Mouse (Mus musculus): Measurements from ENCODE around the gene Fam20a. TPM values are rescaled to one million over a fixed set of nuclear protein-coding genes. Genes with fewer than 3 reads are reported as not detected.

Gene Fam20a
- polyA plus RNA-seq, 1 experiment from 2014 or later: 2.3 TPM

DNA sequence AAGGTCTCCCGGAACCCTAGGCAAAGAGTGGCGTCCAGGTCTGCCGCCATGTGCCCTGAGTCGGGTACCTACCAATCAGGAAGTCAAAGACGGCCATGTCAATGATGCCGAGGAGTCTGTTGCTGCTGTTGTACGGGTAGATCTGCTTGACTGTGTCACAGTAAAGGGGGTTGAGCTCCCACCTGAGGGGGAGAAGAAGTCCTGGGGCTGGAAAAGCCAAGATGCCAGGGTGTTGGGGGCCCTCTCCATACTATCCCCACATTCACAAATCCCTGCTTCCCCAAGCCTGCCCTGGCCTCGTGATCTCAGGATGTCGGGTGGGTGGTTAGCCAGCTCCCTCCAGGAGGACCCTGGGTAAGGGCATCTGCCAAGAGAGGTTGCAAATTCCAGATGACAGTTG, 46.3 kb downstream of the Fam20a start:
- Histone ChIP-seq H3K27ac (no peak overlapping the region), H3K36me3 (no peaks in the 10 kb centered on the region), H3K9me3 (no peaks in the 10 kb centered on the region), H3K4me2 (no peak overlapping the region), H3K4me1 (no peaks in the 10 kb centered on the region), H3K4me3 (replicated peaks) (no peak overlapping the region), H3K27me3 (replicated peaks) (no peaks in the 10 kb centered on the region), H3K9ac (no peak overlapping the region)
- ATAC-seq (ENCODE audit: insufficient read depth, low FRiP score, low read depth): no peak
- 90% methylated on average over 9 of the region's 9 CpGs for WGBS

DNA sequence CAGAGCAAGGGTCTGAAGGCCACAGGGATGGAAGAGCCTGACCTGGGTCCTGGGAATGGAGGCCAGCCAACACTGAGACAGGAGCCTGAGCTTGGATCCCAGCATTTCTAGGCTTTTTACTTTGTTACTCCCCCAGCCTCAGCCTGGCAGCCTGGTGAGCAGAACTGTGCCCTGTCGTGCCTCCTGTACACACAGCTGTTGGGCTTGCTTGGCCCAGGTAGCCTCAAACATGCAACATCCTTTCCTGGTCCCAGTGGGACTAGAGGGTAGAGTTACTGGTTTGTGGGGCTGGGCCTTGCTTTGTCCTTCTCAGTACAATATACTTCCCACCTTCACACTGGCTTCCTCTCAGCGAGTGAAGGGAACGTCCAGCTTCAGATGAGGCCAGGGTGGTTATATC, 46.9 kb downstream of the Fam20a start:
- H3K4me3 ChIP-seq (replicated peaks): no peak overlapping the region
- no peak overlapping the region for H3K9ac ChIP-seq
- no peaks in the 10 kb centered on the region for H3K27me3 ChIP-seq (replicated peaks)
- no peak for ATAC-seq (ENCODE audit: insufficient read depth, low FRiP score, low read depth)
- no peak overlapping the region for H3K4me2 ChIP-seq
- H3K9me3 ChIP-seq: no peaks in the 10 kb centered on the region
- H3K36me3 ChIP-seq: no peaks in the 10 kb centered on the region
- WGBS: 77% methylated on average over 3 of the region's 3 CpGs
- H3K4me1 ChIP-seq: peaks cover 3% of the 10 kb centered on the region; the same call in 1 of the 2 replicates
- no peak overlapping the region for H3K27ac ChIP-seq

DNA sequence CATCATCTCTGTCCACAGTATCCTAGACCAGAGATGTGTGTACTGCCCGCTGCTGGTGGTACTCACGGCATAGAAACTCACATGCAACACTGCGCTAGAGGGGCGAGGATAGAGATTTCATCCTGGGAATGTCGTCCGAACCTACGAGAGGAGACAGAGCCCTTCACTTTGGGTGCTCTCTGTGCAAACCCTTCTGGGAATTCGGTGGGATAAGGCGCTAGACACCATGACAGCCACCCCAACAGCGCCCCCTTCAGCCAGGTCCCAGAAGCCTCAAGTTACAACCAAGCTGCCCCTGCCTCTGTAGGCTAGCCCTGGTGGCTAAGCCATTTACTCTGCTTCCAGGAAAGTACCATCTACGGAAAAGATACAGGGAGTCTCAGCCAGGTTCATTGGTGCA, 47.5 kb downstream of the Fam20a start:
- 83% methylated on average over 11 of the region's 11 CpGs for WGBS
- no peak for ATAC-seq (ENCODE audit: insufficient read depth, low FRiP score, low read depth)
- no peak overlapping the region for H3K4me3 ChIP-seq (replicated peaks)
- H3K27me3 ChIP-seq (replicated peaks): no peaks in the 10 kb centered on the region
- no peaks in the 10 kb centered on the region for H3K9me3 ChIP-seq
- no peak overlapping the region for H3K27ac ChIP-seq
- H3K4me1 ChIP-seq: peaks cover 3% of the 10 kb centered on the region; the same call in 1 of the 2 replicates
- H3K9ac ChIP-seq: no peak overlapping the region
- H3K36me3 ChIP-seq: no peaks in the 10 kb centered on the region
- H3K4me2 ChIP-seq: no peak overlapping the region

DNA sequence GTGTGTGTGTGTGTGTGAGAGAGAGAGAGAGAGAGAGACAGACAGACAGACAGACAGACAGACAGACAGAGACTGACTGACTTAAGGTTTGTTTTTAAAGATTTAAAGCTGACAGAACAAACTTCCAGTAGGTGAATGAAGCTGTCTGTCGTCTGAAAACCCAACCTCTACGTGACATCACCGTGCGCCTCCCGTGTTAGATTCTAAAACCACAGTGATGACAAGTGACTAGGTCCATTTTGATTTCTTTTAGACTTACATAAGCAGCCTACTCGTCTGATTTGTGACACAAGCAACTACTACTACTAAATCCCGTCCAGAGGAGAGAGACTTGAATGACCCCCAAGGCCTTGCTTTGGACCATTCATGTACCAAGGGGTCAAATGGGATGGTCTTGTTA, 48.3 kb downstream of the Fam20a start:
- Histone ChIP-seq H3K9ac (no peak overlapping the region), H3K27ac (no peak overlapping the region), H3K4me3 (replicated peaks) (no peak overlapping the region), H3K9me3 (no peaks in the 10 kb centered on the region), H3K4me2 (no peak overlapping the region), H3K36me3 (no peaks in the 10 kb centered on the region), H3K4me1 (peaks cover 3% of the 10 kb centered on the region; the same call in 1 of the 2 replicates), H3K27me3 (replicated peaks) (no peaks in the 10 kb centered on the region)
- 85% methylated on average over 7 of the region's 7 CpGs for WGBS
- no peak for ATAC-seq (ENCODE audit: insufficient read depth, low FRiP score, low read depth)

DNA sequence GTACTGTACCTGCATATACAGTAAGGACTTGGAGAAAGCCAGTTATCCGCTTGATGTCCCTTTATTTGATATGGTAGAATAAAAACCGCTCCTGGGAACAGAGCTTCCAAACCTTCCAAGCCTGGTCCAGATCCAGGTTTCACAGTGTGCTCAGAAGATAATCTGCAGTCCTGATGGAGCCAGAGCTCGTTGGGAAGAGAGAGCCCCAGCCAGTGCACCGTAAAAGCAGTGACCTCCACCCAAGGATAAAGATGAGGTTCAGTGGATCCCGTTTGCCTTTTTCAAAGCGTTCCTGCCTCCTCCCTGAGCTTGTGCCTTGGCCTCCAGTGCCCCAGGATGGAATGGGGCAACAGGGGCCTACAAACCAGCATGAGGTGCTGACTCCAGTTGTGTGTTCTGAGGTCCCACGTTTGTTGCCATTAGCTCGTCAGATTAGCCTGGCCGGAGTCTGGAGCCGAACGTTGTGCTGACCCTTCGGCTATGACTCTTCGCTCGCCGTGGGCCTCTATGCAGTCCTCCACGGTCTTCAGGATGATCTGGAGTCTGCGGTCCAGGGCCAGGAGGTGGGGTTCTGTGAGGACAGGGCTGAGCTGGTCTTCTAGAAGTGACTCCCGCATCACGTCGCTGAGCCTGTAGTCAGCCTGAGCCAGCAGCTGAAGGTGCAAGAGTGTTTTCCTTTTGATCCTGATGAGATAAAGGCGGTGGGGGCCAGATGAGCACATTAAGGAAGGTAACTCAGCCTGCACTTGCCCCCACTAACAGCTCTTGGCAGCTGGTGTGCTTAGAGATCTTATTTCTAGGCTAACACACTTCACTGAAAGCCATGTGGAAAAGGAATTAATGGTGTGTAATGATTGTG, 49.0 kb downstream of the Fam20a start:
- Histone ChIP-seq H3K36me3 (peaks cover 4% of the 10 kb centered on the region; the same call in 1 of the 2 replicates), H3K4me3 (replicated peaks) (no peak overlapping the region), H3K9ac (no peak overlapping the region), H3K4me2 (no peak overlapping the region), H3K27ac (no peak overlapping the region), H3K4me1 (peaks cover 3% of the 10 kb centered on the region; the same call in 1 of the 2 replicates), H3K9me3 (no peaks in the 10 kb centered on the region), H3K27me3 (replicated peaks) (no peaks in the 10 kb centered on the region)
- 0 out of 2 replicates have a peak, but pooled peaks have one; percentile 11 for ATAC-seq (ENCODE audit: insufficient read depth, low FRiP score, low read depth)
- WGBS: 65% methylated on average over 21 of the region's 21 CpGs

DNA sequence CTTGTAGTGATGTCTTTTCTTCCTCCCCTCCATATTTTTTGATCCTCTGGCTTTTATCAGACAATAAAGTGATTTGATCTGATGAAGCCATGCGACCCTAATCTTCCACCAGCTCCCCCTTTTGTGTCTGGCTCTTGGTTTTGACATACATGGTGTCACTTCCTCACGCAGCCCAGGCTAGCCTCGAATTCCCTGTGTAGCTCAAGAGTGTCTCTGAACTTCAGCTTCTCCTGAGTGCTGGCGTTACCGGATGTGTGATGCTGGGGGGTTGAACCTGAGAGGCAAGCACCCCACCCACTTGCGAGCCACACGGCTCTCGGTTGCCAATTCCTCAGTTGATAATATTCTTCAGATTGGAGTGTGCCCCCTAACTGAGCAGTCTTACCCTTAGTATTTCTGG, 49.7 kb downstream of the Fam20a start:
- Histone ChIP-seq H3K9ac (no peak overlapping the region), H3K4me1 (peaks cover 3% of the 10 kb centered on the region; the same call in 1 of the 2 replicates), H3K9me3 (no peaks in the 10 kb centered on the region), H3K27ac (no peak overlapping the region), H3K36me3 (peaks cover 10% of the 10 kb centered on the region), H3K27me3 (replicated peaks) (no peaks in the 10 kb centered on the region), H3K4me3 (replicated peaks) (no peak overlapping the region), H3K4me2 (no peak overlapping the region)
- 87% methylated on average over 8 of the region's 8 CpGs for WGBS
- ATAC-seq (ENCODE audit: insufficient read depth, low FRiP score, low read depth): no peak

DNA sequence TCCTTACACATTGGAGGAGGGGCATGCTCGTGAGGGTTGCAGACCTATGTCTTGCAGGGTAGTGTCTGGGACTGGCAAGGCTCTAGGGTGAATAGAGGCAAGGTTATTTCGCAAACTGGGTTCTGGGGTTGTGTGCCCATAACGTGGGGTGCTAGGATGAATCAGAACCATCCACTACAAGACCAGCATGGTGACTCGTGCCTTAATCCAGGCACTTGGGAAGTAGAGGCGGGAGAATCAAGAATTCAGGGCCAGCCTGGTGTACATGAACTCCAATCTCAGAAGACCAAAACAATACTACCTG, 50.1 kb downstream of the Fam20a start:
- H3K27ac ChIP-seq: no peak overlapping the region
- peaks cover 14% of the 10 kb centered on the region for H3K36me3 ChIP-seq
- no peaks in the 10 kb centered on the region for H3K9me3 ChIP-seq
- peaks cover 3% of the 10 kb centered on the region; the same call in 1 of the 2 replicates for H3K4me1 ChIP-seq
- no peaks in the 10 kb centered on the region for H3K27me3 ChIP-seq (replicated peaks)
- no peak overlapping the region for H3K4me3 ChIP-seq (replicated peaks)
- no peak for ATAC-seq (ENCODE audit: insufficient read depth, low FRiP score, low read depth)
- no peak overlapping the region for H3K9ac ChIP-seq
- no peak overlapping the region for H3K4me2 ChIP-seq
- WGBS: 85% methylated on average over 5 of the region's 5 CpGs

DNA sequence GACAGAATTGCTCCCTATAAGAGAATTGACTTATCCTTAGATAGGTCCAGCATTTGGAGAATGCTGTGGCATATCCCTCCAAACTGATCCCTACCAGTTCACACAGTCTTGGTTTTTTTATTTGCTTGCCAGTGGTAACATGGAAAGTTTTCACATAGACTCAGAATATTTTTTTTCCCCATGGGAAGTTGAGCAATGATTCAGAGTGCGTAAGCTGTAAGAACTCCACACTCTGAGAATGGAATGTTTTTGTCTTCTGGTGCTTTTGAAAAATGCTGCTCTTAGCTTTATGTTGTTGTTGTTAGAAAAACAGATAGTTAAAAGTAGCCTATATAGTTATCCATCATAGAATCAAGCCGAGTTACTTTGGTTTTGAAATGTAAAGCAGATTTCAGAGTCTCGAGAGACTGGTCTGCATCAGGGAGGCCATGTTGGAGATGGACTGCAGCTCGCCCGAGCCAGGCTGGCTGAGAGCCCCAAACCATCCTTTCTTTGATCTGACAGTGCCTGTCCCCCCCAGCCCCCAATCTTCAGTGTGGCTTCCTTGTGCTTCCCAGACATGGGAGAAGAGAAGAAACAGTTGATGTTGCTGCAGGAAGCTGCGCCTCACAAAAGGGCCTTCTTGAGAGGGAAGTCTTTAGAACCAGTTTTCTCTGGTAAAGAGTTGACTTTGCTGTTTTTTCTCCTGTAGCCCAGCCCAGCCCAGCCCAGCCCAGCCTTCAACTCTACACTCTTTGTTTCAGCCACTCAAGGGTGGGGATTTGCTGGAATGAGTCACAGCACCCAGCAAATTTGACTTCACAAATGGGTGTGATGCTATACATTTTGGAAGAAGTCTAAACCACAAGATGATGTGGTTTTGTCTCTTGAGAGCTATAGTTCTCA, 50.7 kb downstream of the Fam20a start:
- peak; percentile 36; the same call in 1 of the 2 replicates for ATAC-seq (ENCODE audit: insufficient read depth, low FRiP score, low read depth)
- Histone ChIP-seq H3K4me3 (replicated peaks) (no peak overlapping the region), H3K36me3 (peaks cover 16% of the 10 kb centered on the region), H3K9me3 (no peaks in the 10 kb centered on the region), H3K4me1 (peaks cover 3% of the 10 kb centered on the region; the same call in 1 of the 2 replicates), H3K4me2 (no peak overlapping the region), H3K9ac (no peak overlapping the region), H3K27me3 (replicated peaks) (no peaks in the 10 kb centered on the region), H3K27ac (0 out of 2 replicates have a peak overlapping the region, but pooled peaks have one; percentile 28)
- 69% methylated on average over 6 of the region's 6 CpGs for WGBS

DNA sequence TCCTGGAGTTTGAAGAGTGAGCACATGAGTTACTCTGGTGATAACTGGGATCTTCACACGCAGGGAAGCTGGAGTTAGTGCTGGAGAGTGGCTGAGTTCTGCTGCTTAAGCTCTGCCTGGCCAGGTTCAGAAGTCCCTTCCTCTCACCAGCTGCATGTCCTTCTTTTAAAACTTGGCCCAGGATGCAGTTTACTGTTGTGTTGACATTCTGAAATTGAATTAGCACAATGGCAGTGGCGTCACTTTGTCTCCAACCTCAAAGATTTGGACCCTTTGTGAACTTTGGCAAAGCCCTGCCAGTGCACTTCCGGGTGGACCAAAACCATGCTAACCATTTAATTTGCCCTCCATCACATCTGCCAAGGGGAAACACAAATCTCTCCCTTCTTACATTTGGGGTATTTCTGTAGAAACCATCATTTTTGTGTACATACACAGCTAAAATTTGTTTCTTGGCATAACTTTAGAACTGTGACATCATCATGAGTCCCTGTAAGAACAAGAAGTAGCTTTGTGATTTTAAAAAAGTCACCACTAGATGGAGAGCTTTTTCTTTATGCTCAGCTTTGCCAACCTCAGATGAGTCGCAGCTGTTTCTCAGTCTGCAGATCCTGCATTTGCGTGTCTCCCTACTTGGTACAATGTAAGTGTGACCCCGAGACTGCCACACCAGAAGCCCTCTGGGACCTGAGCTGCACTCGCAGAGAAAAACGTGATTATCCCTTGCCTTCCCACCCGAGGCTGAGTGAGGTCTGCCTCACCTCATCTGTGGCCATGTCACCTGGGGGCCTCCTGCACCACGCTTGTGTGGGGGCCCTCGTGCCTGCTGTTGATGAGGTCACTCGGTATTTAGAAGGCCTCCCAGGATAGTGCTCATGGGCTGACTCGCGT, 51.8 kb downstream of the Fam20a start:
- Histone ChIP-seq H3K9ac (no peak overlapping the region), H3K4me1 (peaks cover 3% of the 10 kb centered on the region; the same call in 1 of the 2 replicates), H3K27ac (peak overlapping the region; percentile 28; the same call in 1 of the 2 replicates), H3K36me3 (peaks cover 21% of the 10 kb centered on the region), H3K4me3 (replicated peaks) (no peak overlapping the region), H3K27me3 (replicated peaks) (no peaks in the 10 kb centered on the region), H3K4me2 (no peak overlapping the region), H3K9me3 (no peaks in the 10 kb centered on the region)
- ATAC-seq (ENCODE audit: insufficient read depth, low FRiP score, low read depth): peak; percentile 27; the same call in 1 of the 2 replicates
- WGBS: 52% methylated on average over 14 of the region's 14 CpGs

DNA sequence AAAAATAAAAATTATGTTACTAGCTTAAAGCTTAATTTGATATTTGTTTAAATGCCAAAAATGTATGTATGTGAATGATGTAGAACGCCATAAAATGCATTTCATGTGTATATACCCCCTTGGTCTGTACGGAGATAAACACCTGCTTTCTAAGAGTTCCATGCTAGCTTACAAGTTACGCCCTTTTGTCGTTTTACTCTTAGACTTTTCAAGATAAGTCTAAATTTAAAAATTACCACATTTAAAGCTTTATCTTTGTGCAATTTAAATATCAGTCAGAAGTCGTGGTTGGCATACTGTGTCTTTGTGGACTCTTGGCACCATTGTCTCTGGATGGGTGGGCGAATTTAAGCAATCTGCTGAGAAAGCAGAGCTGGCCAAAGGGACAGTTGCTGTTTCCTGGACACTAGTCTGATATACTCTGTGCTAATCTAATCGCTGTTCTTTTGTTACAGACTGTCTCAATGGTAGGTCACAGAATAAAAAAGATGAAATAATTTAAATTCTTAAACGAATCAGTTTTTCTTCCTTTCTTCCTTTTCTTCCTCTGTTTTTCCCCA, 52.9 kb downstream of the Fam20a start:
- Histone ChIP-seq H3K4me2 (no peak overlapping the region), H3K36me3 (peaks cover 28% of the 10 kb centered on the region), H3K27ac (no peak overlapping the region), H3K4me3 (replicated peaks) (no peak overlapping the region), H3K9me3 (no peaks in the 10 kb centered on the region), H3K27me3 (replicated peaks) (no peaks in the 10 kb centered on the region), H3K4me1 (peaks cover 3% of the 10 kb centered on the region; the same call in 1 of the 2 replicates), H3K9ac (no peak overlapping the region)
- ATAC-seq (ENCODE audit: insufficient read depth, low FRiP score, low read depth): no peak
- 85% methylated on average over 8 of the region's 8 CpGs for WGBS

Measured in stomach, embryonic 15.5 days (tissue).